Mouse (Mus musculus) stomach, postnatal 0 days (tissue): ENCODE results near the gene Sugct. TPM values are rescaled to one million over a fixed set of nuclear protein-coding genes. Genes with fewer than 3 reads are reported as not detected.

Experiments used
- ATAC-seq: fragments of 200-750 bp; cut with Nextera tagmentation; 2 replicates; pipeline ENCODE4 v1.8.0; 2017; ENCODE audit not compliant: low FRiP score, low TSS enrichment
- DNase-seq: peaks from one replicate; pipeline ENCODE4 v3.0.0-alpha.2; 2016; ENCODE audit warnings: low spot score
- H3K27ac ChIP-seq: fragments of 300-500 bp; sonication (generic); replicated peaks from 2 replicates; pipeline ENCODE4 v1.5.1; 2014; ENCODE audit warnings: mild to moderate bottlenecking, control low read depth
- H3K27me3 ChIP-seq: fragments of 300-500 bp; sonication (generic); 2 replicates; pipeline ENCODE4 v1.6.1; 2014; ENCODE audit warnings: low read length; ENCODE audit not compliant: control insufficient read depth, insufficient read depth
- H3K36me3 ChIP-seq: fragments of 300-500 bp; sonication (generic); 2 replicates; pipeline ENCODE4 v1.6.1; 2014; ENCODE audit warnings: low read length, mixed read lengths; ENCODE audit not compliant: control insufficient read depth, insufficient read depth
- H3K4me1 ChIP-seq: fragments of 300-500 bp; sonication (generic); replicated peaks from 2 replicates; pipeline ENCODE4 v1.6.1; 2014; ENCODE audit warnings: antibody characterized with exemption; ENCODE audit not compliant: control insufficient read depth, insufficient read depth
- H3K4me2 ChIP-seq: fragments of 300-500 bp; sonication (generic); replicated peaks from 2 replicates; pipeline ENCODE4 v1.6.1; 2014; ENCODE audit warnings: low read depth, mild to moderate bottlenecking, control low read depth, moderate library complexity
- H3K4me3 ChIP-seq: fragments of 300-500 bp; sonication (generic); 2 replicates; pipeline ENCODE4 v1.5.1; 2014; ENCODE audit warnings: low read depth, low read length, control low read depth
- H3K9ac ChIP-seq: fragments of 300-500 bp; sonication (generic); 2 replicates; pipeline ENCODE4 v1.6.1; 2014; ENCODE audit warnings: mild to moderate bottlenecking, low read length, control low read depth, mixed read lengths
- H3K9me3 ChIP-seq: fragments of 300-500 bp; sonication (generic); 2 replicates; pipeline ENCODE4 v1.6.1; 2016; ENCODE audit warnings: low read length; ENCODE audit not compliant: control insufficient read depth
- CTCF ChIP-seq: IDR thresholded peaks from 2 replicates; pipeline ENCODE4 v1.5.1; 2016; ENCODE audit warnings: antibody characterized with exemption, low read depth, mild to moderate bottlenecking, moderate library complexity
- EP300 ChIP-seq: optimal IDR thresholded peaks from 2 replicates; pipeline ENCODE3; 2016; ENCODE audit warnings: antibody characterized with exemption
- WGBS: fragments of 180-500 bp; shearing (Covaris S2); extraction: QIAGEN DNeasy Blood & Tissue Kit; methylation state at CpG from one replicate; pipeline ENCODE4 v1.1.7; 2014; 5-methylcytosine and 5-hydroxymethylcytosine counted together
- polyA plus RNA-seq: library from polyadenylated mRNA; unstranded; fragments of >200 nt; fragmentation: Nextera tagmentation; extraction: Ambion mirVana; gene quantifications from 2 replicates; pipeline ENCODE4 v1.2.1, GENCODE M21; 2015

Sugct gene
- polyA plus RNA-seq, 1 experiment from 2014 or later: 6.1 TPM

- Histone ChIP-seq H3K27ac (no peak overlapping the region), H3K36me3 (no peaks in the 10 kb centered on the region), H3K4me3 (no peak overlapping the region), H3K4me1 (no peaks in the 10 kb centered on the region), H3K9me3 (no peaks in the 10 kb centered on the region), H3K27me3 (no peaks in the 10 kb centered on the region), H3K4me2 (no peak overlapping the region), H3K9ac (no peak overlapping the region)
- 37% methylated on average over 3 of the region's 3 CpGs for WGBS
- TF ChIP-seq EP300 (no peak), CTCF (no peak)
- DNase-seq (no peak), ATAC-seq (no peak)
These were observed 478.8 kb downstream of the Sugct start for GRCm38 (mm10) chr13:17216524-17216923.

DNA sequence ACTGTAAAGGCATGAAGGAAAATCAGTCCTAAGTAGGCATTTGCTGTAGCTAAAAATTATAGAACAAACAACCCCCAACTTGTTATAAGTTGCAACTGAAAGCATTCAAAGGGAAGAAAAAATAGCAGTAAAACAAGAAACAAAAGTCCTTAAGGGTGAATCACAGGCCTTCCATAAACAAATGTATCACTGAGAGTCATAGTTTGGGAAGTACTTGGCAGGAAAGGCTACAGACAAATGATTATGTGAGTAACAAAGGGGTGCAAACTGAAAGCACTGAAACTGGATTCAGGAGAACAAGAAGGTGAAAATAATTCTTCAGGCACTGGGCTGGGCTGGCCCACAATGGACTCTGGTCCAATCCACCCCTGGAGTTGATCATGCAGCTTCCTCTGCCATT, 482.7 kb downstream of the Sugct start:
- H3K4me1 ChIP-seq: no peaks in the 10 kb centered on the region
- no peak for DNase-seq

GRCm38 (mm10) chr13:17190180-17190762, 505.1 kb downstream of the Sugct start:
- TF ChIP-seq EP300 (no peak), CTCF (no peak)
- Histone ChIP-seq H3K4me1 (no peaks in the 10 kb centered on the region), H3K4me2 (no peak overlapping the region), H3K27ac (no peak overlapping the region), H3K27me3 (no peaks in the 10 kb centered on the region), H3K9ac (no peak overlapping the region), H3K36me3 (no peaks in the 10 kb centered on the region), H3K9me3 (no peaks in the 10 kb centered on the region), H3K4me3 (no peak overlapping the region)
- WGBS: 34% methylated on average over 3 of the region's 3 CpGs
- no peak for ATAC-seq
- no peak for DNase-seq

More for the DNA sequence above, 482.7 kb downstream of the Sugct start:
- no peak for TF ChIP-seq CTCF
- no peak for TF ChIP-seq EP300
- Histone ChIP-seq H3K36me3 (no peaks in the 10 kb centered on the region), H3K9ac (no peak overlapping the region), H3K27ac (no peak overlapping the region), H3K4me3 (no peak overlapping the region), H3K27me3 (no peaks in the 10 kb centered on the region), H3K9me3 (no peaks in the 10 kb centered on the region), H3K4me2 (no peak overlapping the region)
- ATAC-seq: no peak

GRCm38 (mm10) chr13:17185253-17185652, 510.1 kb downstream of the Sugct start:
- 38% methylated on average over 8 of the region's 8 CpGs for WGBS
- TF ChIP-seq CTCF (no peak), EP300 (no peak)
- Histone ChIP-seq H3K36me3 (no peaks in the 10 kb centered on the region), H3K4me2 (no peak overlapping the region), H3K9ac (no peak overlapping the region), H3K9me3 (no peaks in the 10 kb centered on the region), H3K27me3 (no peaks in the 10 kb centered on the region), H3K27ac (no peak overlapping the region), H3K4me3 (no peak overlapping the region), H3K4me1 (no peaks in the 10 kb centered on the region)
- DNase-seq: no peak
- ATAC-seq: no peak

DNA sequence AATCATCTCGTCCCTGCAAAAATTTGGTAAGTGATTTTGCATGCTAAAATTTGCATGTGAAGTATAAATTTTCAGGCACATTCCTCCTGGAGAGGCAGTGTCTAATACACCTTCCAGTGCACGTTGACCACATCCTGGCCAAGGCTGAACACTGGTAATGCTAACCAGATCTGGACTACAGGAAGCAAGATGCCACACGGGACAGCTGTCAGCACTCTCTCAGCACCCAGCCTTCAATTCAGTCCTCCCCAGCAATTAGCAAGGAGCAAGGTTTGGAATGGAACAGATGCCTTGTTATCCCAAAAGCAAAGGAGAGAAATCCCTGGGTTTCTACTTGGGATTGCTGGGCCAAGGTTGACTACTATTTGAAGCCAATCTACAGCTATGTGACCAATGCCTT, 529.4 kb downstream of the Sugct start:
- DNase-seq: no peak
- Histone ChIP-seq H3K4me1 (no peaks in the 10 kb centered on the region), H3K9ac (no peak overlapping the region), H3K27ac (no peak overlapping the region), H3K9me3 (no peaks in the 10 kb centered on the region), H3K36me3 (no peaks in the 10 kb centered on the region), H3K4me2 (no peak overlapping the region), H3K4me3 (no peak overlapping the region), H3K27me3 (no peaks in the 10 kb centered on the region)
- ATAC-seq: no peak
- 77% methylated on average over 3 of the region's 3 CpGs for WGBS
- TF ChIP-seq EP300: no peak
- TF ChIP-seq CTCF: no peak

DNA sequence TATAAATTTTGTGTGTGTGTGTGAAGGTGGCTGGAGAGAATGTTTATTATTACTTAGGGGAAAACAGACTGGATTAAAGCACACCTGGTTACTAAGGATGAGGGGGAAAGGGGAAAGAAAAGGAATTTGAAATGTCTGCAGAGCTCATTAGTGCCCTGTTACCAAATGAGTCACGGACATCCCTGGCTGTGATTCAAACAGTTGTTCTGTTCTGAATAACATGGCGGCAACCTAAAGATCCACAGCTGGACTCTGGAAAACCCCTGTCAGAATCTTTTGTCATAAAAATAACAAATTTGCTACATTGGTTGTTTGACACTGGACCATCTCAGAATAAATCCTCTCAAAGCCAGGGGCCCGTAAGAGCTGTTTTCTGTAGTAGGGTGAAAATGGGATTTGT, 530.6 kb downstream of the Sugct start:
- Histone ChIP-seq H3K4me1 (no peaks in the 10 kb centered on the region), H3K36me3 (no peaks in the 10 kb centered on the region), H3K4me2 (no peak overlapping the region), H3K4me3 (no peak overlapping the region), H3K9me3 (no peaks in the 10 kb centered on the region), H3K27ac (no peak overlapping the region), H3K9ac (no peak overlapping the region), H3K27me3 (no peaks in the 10 kb centered on the region)
- ATAC-seq (no peak), DNase-seq (no peak)
- WGBS: 62% methylated on average over 3 of the region's 3 CpGs
- TF ChIP-seq CTCF: no peak
- no peak for TF ChIP-seq EP300
